Mouse (Mus musculus) E14TG2a.4 (cell line): Measurements from ENCODE around the gene Arhgap10.

Experiments used
- CTCF ChIP-seq: conservative IDR thresholded peaks from 2 replicates; pipeline ENCODE4 v1.5.1; 2014; ENCODE audit warnings: low read length
- NANOG ChIP-seq: IDR thresholded peaks from 2 replicates; pipeline ENCODE4 v1.6.1; 2014; ENCODE audit warnings: borderline replicate concordance, low read length, mixed read lengths

DNA sequence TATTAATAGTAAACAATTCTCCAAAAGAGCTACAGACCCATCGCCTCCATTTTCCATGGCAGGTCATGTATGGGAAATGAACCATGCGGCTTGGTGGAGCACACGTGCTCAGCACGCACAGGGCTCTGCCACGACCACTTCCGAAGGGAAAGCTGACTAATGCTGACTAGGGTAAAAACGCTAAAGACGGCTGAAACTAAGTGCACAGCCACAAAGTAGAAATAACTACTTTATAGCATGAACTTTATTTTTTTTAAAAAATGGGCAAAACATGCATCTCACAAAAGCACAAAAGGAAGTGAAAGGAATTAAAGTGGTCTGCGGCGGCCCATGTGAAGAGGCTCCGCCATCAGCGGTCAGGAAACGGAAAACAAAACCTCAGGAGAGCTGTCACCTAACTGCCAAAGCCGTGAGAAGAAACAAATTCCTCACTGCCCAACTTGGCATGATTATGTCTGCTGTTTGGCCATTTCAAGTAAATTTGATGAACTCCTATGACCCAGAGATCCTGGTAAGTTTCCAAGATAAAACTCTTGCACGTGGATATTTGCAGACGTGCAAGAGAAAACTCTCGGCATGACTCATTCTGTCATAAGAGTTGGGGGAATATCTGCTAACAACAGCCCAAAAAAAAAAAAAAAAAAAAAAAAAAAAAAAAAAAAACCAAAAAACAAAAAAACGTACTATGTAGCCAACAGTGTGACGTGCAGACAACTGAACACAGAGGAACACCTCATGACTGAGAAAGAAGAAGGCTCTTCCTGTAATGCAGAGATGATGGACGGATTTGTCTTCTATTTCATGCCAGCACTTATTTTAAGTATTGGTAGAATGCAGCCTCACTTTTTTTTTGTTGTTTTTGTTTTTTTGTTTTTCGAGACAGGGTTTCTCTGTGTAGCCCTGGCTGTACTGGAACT, 66.0 kb downstream of the Arhgap10 start:
- TF ChIP-seq CTCF (no peak), NANOG (no peak)
